Mouse (Mus musculus) lung, postnatal 25 days (tissue): Measurements from ENCODE around the gene Rfpl4.
"Not testable (repeated sequence)": the region's sequence is repeated elsewhere in the genome, so short reads cannot be mapped to it uniquely, and the experiment has no call there.

ENCODE experiments used
- DNase-seq: peaks from one replicate; pipeline ENCODE4 v3.0.0; 2022; ENCODE audit warnings: low spot score

Rfpl4 gene

DNA sequence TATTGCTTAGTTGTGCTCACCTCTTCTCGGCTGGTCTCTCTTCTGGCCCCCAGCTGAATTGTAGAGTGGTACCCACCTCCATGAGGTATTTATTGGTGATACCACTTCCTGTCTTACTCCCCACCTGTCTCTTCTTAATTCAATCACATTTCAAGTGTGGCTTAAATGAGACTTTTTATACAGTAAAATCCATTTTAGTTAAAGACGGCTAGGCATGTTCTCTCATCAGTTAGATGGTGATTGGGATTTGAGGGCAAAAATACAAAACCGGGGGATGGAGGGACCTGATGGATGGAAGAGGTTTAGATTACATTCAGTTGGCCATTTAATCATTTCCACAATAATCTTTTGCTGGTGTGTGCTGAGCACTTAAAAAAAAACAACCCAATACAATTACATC, at the start of gene Rfpl4:
Gene Rfpl4 (minus strand): TSS at position 101 of the 400 bp plus-strand sequence.
- no peak for DNase-seq

DNA sequence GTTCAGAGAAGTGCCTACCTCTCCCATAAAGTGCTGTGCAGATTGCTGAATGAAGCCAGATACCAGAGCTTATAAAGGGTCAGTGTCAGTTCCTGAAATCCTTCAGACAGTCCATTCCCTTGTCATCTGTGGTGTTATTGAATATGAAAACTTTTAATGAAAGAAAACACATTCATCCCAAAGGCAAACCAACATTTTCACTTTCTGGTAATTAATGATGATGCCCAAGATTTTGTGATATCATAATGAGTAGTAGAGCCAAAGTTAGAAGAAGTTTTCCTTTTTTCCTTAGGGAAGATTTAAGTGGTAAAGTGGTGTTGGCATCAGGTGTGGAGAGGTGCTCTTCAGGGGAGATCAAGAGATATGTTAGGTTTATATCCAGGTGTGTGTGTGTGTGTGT, 32.8 kb upstream of the Rfpl4 start, which contains the start of gene Vmn1r55:
Gene Vmn1r55 (minus strand): TSS at position 101 of the 400 bp plus-strand sequence.
- not testable (repeated sequence) for DNase-seq

DNA sequence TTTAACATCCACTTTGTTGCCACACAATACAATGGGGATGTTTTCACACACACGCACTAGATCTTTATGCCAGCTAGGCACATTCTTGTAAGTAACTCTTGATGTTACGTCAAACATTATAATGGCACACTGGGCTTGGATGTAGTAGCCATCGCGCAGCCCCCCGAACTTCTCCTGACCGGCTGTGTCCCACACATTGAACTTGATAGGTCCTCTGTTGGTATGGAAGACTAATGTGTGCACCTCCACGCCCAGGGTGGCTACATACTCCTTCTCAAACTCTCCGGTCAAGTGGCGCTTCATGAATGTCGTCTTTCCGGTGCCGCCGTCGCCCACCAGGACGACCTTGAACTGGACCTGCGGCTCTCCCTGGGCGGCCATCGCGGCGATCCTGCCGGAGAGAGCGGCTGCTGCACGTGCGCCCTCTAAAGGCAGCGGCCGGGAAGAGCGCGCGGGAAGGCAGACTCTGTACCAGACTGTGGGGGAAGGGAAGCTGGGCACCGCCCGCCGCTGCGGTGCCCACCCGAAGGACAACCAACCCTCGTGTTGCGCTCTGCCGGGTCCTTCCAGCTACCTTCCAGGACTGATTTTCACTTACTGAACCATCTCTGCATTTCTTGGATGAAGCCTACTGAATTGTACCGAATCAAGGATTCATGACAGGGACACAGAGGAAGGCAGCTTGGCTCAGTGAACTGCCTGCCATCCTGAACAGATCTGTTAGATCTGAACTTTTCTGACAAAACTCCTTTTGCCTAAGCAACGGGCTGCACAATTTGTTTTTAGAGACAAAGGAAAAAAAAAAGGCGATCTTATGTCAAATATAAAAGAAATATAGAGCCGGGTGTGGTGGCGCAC, 9.0 kb upstream of the Rfpl4 start, which contains the start of gene Rasl2-9:
Gene Rasl2-9 (minus strand): TSS at position 402 of the 858 bp plus-strand sequence.
- DNase-seq = peak; percentile 67

DNA sequence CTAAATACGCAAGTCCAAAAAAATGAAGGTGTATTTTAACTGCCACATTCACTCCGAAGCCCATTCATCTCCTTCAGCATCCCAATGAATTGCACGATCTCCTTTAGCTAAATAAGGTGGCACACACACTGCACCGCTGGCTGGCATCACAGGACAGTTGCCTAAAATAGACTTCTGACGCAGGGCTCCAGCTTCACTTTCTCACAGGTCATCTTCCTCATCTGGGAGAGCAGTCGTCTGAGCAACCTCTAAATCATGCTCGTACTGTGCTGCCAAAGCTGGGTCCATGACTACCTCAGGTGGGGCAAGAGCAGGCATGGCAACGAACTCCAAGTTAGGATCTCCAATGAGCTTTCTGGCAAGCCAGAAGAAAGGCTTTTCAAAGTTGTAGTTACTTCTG, 8.3 kb upstream of the Rfpl4 start:
- DNase-seq = no peak

DNA sequence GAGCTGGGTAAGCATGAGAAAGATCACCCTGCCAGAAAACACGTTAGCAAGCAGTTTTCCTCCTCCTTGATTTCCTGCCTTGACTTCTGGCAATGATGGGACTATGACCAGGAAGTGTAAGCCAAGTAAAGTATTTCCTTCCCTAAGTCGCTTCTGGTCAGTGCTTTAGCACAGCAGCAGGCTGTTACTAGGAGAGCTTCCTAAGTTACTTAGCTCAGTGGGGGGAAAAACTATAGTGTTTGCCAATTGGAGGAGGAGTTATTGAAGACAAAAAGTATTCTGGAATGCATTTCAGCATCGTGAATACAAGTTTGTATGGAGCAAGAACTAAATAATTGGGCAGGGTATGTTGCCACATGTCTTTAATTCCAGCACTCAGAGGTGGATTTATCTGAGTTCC, 4.0 kb downstream of the Rfpl4 start:
- DNase-seq = no peak

DNA sequence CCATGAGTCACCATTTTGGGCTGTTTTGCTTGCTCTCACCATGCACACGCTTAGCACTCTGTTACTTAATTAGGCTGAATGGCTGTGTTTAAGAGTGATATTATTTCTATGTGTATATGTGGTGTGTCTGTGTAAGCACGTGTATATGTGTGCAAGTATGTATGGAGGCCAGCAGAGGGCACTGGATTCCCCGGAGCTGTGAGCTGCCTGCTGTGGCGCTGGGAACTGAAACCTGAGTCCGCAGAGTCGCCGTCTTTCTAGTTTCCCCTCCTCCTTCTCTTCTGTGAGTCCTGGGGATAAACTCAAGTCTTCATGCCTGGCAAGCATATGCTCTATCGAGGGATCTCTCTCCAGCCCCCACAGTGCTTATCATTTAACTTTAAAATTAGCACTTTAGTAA, 7.4 kb downstream of the Rfpl4 start:
- DNase-seq = no peak

DNA sequence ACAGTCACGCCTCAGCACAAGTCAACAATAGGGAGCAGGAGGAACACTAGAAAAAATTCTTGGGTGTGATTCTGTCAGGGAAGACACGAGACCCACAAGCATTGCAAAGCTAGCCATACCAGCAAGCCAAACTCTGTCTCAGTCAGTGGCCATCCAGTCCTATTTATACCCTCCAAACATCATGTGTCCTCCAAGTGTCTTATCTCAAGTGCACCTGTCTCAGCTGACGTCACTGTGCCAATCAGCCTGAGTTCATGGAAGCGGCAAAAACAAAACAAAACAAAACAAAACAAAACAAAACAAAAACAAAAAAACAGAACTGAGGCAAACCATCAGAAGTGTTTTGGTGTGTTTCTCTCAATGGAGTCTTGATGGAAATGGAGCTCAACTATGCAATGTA, 8.5 kb downstream of the Rfpl4 start:
- no peak for DNase-seq

DNA sequence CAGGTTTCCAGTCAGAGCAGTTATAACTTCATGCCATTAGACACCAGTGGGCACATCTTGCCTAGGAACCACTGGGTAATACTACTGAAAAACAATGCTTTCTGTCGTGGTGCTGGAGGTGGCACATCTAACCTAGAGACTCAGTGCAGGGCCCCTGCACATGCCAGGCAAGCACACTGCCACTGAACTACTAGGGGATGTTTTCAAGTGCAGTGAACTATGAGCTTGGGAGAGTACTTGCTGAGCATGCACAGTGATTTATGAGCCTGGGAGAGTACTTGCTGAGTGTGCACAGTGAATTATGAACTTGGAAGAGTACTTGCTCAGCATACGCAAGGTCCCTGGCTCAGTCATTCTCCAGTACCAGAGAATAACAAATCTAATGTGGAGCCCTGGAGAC, 14.2 kb downstream of the Rfpl4 start:
- DNase-seq = no peak

DNA sequence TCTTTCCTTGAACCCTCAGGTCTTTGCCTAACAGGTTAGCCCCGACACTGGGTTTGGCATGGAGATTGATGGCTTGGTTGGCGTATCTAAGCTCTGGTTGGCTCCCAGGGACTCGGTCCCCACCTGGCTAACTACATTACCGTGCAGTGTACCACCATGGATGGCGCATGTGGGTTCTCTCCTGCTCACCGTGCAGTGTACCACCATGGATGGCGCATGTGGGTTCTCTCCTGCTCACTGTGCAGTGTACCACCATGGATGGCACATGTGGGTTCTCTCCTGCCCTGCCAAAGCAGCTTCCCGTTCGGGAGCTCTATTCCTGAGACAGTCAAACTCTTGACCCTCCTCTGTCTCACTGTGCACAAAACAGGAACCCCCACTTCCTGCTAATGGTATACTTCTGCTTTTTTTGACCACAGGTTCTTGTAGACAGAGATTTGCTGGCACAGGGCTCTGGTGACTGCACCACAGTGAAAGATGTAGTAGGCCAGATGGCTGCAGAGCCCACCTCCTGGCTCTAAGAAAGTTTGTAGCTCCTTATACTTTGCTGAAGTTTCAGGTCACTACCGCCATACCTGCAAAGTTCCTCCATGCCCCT, 15.6 kb downstream of the Rfpl4 start:
- DNase-seq = peak; percentile 63

DNA sequence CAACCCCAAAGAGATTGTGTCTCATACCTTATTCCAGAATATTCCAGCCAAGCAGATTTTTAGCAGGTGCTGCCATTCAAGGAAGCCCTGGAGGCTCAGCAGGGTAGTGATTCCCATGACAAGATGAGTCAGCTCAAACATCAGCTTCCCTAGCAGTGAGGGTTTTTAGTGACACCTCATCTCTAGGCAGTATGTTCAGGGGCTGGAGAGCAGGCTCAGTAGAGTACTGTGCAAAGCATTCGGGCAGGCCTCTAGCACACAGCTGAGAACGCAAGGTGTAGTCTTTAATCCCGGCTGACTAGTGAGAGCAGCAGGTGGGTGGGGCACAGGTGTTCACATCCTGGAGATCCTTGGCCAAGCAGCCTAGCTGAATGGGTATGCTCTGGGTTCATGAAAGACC, 17.0 kb downstream of the Rfpl4 start:
- DNase-seq = no peak

DNA sequence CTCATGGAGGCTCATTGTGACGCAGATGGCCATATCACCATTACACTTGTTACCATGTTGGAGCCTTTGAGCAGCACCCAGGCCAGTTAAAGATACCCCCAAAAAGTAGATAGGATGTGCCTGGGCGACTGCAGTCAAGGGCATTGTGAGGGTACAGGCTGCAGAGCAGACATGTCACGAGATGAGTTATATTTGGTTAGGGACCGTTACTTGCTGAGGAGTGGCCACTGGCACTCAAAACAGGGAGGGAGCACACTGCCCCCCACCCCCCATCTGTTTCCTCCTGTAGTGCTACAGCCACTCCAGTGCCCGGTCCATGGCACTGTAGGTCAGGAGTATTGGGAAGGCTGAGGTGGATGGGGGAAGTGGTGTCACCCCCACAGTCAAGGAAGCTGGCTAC, 18.0 kb downstream of the Rfpl4 start:
- no peak for DNase-seq

DNA sequence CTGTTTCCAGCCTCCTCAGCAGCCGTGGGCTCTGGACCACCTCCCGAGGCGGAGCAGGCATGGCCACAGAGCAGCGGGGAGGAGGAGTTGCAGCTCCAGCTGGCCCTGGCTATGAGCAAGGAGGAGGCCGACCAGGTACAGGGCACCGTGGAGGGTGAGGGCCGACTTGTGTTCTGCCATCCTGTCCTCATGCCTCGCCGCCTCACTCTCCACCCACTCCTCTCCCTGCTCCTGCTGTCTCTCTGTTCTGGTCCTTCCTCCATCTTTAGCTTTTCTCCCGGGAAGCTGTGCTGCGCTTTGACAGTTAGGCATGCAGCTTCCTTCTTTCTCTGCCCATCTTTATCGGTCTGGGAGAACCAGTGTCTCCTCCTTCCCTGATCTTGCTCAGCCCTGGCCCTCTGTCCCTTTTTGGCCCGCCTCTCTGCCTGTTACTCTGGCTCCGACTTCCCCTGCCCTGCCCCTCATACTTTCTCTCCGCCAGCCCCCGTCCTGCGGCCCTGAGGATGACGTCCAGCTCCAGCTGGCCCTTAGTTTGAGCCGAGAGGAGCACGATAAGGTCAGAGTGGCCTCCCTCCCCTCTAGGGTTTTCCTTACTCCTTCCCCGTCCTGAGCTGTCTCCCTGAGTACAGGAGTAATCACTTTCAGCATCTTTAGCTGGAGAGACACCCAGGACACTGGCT, 23.8 kb downstream of the Rfpl4 start:
- no peak for DNase-seq

DNA sequence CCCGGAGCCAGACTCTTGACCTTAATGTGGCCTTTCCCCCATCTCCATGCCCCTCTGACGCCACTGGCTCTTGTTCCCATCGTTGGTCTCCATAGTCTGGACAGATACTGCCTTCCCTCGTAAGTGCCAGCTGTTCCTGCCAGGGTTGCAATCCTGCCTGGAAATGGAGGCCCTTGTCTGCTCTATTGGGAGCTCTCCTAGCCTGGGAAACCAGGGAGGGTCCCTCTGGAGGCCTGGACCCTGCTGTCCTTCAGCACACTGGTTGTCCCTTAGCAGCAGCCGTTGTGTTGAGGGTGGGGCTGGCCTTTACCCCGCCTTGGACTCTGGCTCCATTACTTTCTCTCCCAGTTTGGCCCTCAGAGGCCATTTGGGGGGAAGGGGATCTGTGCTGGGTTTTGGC, 24.4 kb downstream of the Rfpl4 start:
- DNase-seq = no peak

DNA sequence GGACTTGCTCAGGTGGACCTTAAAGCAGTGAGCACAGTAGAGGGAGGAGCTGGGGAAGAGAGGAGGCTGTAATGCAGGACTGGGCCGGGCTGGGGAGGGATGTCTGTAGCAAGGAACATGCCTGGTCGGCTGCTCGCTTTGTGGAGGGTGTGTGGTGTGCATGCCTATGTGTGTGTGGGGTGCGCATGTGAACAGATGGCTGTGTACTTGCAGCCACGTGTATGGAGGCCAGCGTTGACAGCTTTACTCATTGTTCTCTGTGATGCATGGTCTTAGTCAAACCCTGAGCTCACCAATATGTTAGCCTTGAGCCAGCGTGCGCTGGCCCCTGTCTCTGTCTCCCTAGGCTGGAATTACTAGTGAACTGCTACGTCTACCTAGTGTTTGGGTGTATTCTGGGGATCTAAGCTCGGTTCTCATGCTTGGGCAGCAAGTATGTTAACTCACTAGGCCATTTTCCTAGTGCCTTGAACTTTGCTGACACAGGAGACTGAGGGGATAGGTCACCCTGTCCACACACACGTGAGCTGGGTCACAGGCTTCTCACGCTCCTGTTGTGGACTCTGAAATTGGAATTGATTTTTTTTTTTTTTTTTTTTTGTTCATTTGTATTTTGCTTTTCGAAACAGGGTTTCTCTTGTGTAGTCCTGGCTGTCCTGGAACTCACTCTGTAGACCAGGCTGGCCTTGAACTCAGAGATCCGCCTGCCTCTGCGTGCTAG, 25.6 kb downstream of the Rfpl4 start:
- no peak for DNase-seq

DNA sequence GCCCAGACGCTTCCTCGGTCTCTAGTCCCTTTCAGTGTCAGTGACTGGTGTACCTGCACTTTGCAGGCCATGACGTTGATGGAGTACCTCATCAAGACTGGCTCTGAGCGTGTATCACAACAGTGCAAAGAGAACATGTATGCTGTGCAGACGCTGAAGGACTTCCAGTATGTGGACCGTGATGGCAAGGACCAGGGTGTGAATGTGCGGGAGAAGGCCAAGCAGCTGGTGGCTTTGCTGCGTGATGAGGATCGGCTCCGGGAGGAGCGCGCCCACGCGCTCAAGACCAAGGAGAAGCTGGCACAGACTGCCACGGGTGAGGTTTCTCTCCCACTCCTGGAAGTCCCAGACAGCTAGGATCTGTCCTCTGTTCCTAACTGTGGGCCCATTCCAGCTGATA, 26.9 kb downstream of the Rfpl4 start:
- no peak for DNase-seq

DNA sequence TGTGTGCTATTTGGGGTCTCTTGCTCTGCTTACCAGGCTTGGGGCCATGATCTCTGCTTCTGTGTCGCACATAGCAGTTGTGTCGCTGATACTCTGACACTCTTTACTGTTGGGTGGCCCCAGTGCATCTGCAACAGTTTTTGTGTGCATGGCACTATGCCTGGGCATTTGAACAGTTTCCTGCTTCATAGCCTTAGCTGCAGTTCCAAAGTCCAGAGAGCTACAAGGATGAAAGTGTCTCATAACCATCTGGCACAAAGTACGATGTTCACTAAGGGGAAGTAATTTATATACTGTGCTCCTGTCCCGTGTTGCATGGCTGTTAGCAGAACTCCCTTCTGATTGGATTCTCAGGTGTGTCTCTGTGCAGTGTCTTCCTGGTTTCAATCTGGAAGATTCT, 28.9 kb downstream of the Rfpl4 start:
- no peak for DNase-seq

DNA sequence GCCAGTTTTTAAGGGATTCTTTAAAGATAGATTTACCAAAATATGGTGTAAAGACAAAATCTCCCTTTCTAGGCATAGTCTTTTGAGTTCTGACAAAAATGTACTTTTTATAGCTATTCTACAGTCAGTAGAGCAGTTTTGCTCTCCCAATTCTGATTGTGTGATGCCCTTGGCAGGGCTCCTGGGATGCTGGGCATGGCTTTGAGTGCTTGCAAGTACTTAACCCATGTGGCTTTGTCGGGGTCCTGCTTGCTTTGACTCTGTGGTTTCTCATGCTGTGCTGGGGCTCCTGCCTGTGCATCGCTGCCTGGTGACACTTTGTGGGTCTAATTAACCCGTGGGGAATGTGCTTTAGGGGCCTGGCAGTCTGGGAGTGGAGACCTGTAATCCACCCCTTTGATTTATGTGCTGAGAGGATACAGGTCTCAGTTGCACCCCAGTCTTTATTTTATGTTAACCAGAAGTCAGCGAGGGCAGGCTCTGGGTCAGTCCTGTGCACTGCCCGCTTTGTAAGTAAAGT, 29.8 kb downstream of the Rfpl4 start:
- no peak for DNase-seq

DNA sequence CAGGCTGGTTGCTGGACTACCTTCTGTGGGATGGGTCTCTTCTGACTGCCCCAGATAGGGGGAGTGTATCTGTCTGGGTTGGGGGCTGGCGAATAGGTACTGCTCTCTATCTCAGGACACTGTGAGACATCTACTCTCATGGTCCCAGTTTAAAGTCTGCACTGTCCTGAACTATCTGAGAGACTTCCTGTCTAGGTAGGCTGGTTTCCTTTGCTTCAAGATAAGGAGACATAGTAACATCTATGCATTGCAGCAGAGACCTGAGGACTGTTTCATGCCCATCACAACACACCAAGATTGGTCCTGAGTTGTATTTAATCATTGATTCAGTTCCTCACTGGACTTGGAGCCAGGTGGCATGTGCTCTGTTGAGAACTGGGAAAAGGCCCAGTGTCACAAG, 31.2 kb downstream of the Rfpl4 start:
- no peak for DNase-seq

DNA sequence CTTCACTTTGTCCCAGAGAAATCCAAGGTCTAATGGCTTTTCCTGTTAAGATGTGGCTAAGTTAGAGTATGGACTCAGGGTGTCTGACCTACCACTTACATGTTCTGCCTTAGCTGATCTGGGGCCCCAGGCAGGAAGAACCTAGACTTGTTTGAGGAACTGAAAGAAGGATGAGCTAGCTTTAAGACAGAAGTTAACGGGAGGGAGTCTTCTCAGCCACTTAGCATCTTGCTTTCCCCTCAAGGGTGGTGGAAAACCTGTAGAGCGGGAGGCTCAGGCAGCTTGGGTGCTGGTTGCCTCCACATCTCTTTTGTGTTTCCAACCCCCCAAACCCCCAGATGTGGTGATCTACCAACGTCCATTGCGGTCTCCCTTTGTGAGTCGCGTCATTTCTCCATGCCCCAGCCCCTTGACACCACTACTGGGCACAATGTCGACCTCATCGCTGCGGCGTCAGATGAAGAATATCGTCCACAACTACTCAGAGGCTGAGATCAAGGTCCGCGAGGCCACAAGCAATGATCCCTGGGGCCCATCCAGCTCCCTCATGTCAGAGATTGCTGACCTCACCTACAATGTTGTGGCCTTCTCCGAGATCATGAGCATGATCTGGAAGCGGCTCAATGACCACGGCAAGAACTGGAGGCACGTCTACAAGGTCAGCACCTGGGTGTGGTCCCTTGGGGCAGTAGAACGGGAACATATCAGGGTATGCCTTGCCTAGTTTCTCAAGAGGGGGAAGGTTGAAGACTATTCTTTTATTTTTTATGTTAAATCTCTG, 33.2 kb downstream of the Rfpl4 start:
- peak; percentile 34 for DNase-seq

DNA sequence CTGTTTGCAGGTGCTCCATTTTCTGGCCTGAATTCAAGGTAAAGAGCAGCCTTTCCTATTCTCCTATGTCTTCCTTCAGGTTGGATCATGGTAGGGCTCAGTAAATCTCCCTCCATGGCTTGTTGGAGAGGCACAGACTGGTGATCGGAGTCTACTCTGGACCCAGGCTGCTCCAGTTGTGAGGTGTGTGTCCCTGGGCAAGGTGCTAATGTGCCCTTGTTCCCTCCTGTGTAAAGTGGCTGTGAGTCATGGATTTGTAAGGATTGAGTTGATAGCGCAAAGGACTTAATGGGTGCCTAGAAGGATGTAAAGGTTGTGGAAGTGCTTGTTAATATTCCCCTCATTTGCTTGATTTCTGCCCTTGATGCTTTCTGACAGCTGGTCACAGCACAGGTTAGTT, 34.8 kb downstream of the Rfpl4 start:
- no peak for DNase-seq

DNA sequence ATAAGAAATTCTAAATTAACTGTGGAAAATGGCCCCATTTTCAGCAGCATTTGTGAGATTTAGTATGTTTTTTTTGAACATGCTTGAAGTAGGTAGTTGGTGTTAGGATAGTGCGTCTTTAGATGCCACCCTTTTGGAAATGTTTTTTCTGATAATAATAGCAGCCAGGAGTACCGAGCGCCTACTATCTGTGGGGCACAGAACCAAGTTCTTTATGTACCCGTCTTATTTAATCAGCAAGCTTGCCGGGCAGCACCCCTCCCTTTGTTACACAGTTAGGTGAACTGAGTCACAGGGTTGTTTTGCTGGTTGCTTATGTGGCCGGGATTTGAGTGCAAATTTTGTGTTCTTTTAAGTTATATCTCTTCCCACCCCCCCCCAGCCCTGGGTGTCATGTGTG, 35.5 kb downstream of the Rfpl4 start:
- DNase-seq = no peak
